Mouse (Mus musculus) thymus, postnatal 14 days (tissue): Measurements from ENCODE around the gene Palld.

Experiments used
- DNase-seq: peaks from one replicate; pipeline ENCODE4 v3.0.0; 2021

Gene Palld

DNA sequence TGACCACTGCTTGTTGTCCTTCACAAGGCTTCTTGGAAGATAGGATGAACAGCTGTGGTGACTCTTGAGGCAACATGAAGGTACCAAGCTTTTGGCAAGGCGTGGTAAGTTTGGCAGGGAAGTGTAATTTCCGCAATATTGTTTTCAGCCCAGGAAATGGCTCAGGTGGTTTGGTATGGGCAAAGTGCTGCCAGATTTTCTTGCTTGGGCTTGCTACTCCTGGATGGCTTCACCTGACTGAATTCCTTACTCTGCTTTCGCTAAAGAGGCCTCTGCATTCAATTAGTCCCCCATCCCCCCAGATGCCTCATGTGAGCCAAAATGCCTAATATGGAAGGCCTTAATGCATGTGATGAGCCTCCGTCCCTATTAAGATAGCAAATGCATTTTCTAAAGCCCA, 322.7 kb downstream of the Palld start:
- DNase-seq, result no peak

DNA sequence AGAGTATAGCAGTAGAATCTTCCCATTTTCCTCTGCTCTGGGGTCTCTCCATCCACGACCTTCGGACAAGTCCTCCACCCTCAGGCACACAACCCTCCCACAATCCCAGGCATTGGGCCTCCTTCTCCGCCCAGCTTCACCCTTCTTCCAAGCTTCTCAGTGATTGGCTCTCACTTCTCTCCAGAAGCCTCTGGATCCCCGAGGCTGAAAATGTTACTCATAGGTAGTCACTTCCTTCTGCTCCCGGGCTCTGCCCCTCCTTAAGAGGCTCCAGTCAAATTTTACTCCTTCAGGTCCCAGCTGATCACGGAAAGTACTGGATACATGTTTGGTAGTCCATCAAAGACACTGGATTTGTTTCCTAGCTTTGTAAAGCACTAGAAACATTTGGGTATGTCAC, 323.7 kb downstream of the Palld start:
- DNase-seq, result no peak

DNA sequence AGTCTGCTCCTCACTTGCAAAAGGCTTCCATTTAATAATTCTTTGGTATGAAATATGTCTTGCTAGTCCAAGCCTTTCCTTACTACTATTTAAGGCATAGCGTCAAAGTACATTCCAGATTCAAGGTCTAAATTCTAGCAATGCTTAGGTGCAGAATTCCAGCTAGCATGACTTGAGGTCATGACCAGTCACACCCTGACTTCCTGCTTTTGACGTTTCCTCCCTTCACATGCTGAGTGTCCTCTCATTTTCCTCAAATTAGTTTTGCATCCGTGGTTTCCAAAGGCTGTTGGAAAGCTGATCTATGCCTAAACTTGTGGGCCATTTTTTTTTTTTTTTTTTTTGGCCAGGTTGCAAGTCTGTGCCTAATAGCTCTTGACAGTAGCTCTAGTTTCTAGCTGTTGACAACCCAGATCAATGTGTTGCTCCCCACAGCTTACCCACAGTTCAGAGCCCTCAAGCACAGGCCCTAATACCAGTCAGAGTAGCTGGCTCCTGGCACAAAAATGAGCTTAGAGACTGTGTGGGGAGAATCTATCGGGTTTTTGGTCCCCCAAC, 327.3 kb downstream of the Palld start:
- no peak for DNase-seq

- no peak for DNase-seq
These were observed 328.0 kb downstream of the Palld start for GRCm38 (mm10) chr8:61574526-61574925.

DNA sequence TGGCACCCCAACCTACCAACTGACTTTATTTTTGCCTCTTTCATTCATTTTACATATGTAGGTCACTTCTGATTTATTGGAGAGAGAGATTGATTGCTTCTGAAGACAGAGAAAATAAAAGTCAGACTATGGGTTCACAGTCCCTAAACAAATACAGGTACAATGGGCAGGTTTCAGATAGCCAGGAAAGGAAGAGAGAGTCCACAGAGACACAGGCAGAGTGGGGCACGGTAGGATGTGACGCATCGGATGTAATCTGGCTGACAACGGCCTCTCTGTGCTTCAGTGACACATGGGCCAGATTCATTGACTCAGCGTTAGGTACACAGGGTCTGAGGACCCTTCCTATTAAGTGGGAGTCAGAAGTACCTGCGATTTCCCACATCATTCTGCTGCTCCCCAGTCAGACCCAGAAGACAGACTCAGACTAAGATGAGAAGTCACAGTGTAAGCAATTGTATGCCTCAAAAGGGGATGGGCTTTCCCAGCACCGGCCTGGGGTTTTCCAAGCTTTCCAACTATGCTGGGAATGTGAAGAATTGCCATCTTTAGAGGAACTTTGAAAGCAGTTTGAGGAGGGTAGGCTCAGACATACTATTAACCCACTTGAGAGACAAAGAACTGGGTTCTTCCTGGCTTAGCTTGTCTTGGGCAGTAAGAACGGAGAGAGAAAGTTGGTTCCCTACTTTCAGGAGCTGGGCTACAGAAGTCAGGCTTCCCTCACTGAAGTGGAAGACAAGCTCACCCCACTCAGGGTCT, 329.1 kb downstream of the Palld start:
- no peak for DNase-seq

DNA sequence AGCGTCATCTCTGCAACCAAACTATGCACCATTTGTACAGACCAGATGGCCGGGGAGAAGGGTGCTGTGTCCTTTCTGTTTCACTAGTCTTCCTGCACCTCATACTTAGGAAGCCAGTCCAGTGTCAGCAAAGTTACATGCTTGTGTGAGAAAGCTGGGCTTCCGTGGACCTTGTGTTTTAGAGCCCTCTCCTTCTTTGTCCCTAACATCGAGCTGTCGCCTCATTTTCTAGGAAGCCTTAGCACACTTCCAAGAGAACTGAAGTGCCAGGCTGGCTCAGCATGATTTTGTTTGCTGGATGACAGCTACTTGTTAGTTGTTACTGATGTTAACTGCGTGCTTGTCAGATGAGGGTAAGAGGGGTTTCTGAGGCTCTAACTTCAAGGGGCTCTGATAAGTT, 329.8 kb downstream of the Palld start:
- no peak for DNase-seq

DNA sequence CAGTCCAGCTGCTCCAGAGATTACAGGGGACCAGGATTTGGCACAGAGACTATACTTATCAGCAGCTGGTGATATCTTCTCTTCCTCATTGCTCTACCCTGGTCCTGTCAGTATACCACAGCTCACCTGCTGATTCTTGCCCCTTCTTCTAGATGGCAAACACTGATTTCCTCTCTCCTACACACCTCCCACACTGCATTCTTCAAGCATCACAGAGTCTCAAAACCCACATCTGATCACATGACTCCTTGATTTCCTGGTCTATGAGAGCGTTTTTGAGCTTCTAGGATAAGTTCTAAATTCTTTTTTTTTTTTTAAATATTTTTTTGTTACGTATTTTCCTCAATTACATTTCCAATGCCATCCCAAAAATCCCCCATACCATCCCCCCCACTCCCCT, 331.9 kb downstream of the Palld start:
- peak; percentile 14 for DNase-seq

GRCm38 (mm10) chr8:61569721-61570120, 332.8 kb downstream of the Palld start:
- no peak for DNase-seq

GRCm38 (mm10) chr8:61569211-61569610, 333.3 kb downstream of the Palld start:
- DNase-seq, result no peak

DNA sequence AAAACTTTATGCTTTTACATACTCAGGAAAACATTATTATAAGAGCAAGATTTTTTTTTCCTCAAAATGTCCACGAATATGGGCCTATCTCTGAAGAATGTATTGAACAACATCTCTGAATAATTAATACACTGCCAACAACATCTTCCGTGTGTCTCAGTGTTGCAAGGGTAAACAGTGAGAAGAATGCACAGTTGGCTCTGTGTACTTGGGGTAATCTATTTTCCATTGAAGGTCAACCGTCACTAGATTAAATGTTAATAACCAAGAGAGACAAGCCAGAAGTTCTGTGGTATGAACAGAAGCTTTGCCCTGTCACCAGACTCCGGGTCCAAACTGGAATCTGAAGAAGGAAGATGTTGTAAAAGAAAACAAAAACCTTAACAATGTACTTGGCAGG, 339.1 kb downstream of the Palld start:
- DNase-seq, result no peak

DNA sequence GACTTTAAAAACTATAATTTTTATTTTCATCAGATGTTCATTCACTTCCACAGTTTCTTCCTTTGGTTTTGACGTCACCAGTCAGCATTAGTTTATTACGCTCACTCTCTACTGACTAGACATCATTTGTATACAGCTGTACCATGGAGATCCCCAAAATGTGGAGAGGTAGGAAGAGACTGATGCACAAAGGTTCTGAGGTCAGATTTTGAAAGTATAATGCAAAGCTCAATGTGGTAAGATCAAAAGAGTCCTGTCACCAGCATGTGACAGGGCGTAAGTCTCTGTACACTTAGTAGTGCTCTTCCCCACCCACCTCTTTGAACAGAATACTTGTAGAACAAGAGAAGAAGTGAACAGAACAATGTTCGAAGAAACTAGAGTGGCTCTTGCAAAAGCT, 339.9 kb downstream of the Palld start:
- no peak for DNase-seq

DNA sequence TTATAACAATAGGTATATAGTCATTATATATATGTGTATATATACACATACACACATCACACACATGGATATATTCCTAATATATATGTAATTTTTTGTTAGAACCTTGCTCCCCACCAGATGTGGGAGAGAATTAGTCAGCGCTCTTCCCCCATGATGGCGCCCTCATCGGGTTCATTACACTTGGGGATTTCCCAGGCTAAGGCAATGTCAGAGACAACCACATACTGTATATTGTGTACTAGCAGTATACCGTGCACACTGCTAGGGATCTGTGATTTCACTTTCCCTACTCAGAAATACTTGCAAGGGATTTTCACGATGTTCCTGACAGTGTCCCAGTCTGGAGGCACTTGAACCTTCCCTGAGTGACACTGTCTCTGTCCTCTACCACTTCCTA, 341.3 kb downstream of the Palld start:
- no peak for DNase-seq

DNA sequence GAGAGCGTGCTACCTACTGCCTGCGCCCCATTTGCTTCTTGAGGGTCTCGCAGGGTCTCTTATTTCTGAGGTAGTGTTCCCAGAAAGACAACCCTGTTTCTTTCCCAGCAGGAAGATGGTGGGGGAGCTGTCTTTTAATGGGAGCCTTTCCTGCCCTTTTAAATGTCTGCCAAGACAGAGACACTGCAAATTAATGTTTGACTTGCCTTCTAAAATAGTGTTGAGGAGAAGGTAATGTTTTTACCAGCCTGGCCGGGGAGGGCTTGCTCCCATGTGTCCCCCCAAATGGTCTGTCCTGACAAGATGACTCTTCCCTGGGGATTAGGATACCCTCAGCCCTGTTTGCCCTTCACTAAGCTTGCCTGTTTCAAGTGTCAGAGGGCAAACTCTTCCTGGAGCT, 342.5 kb downstream of the Palld start:
- no peak for DNase-seq

DNA sequence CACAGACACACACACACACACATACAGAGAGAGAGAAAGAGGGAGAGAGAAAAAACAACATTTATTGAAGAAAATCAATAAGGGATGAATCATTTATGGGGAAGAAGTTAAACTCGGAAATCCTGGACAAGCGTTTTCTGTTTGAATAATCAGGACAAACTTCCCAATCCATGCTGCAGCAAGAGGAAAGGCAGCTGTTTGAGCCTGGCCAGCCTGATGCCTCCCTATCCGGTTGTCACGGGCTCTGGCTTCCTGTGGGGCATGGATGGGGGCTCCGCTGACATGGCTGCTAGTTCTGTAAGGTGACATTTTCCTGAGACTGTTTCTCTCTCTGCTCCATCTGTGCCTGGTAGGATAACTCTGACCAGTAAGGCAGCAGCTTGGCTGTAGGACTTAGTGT, 343.0 kb downstream of the Palld start:
- DNase-seq, result no peak

GRCm38 (mm10) chr8:61558051-61558846, 344.2 kb downstream of the Palld start:
- no peak for DNase-seq

GRCm38 (mm10) chr8:61557036-61557435, 345.5 kb downstream of the Palld start:
- DNase-seq, result no peak

DNA sequence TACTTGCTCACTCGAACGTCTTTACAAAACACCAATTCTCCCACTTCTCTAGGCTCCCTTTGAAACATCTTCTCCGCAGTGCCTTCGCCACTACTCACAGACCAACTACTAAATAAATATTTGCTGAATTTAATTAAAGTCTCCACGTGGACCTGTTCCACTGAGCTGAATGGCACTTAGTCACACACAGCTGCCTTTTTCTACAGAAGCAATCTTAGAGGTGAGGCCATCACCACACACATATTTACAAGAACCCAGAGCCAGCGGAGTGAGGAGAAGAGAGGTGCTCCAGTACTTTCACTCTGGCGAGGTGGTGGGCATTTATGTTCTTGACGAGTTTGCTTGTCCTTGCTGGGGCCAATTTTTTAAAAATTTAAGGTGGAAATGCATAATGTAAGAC, 346.3 kb downstream of the Palld start:
- no peak for DNase-seq

DNA sequence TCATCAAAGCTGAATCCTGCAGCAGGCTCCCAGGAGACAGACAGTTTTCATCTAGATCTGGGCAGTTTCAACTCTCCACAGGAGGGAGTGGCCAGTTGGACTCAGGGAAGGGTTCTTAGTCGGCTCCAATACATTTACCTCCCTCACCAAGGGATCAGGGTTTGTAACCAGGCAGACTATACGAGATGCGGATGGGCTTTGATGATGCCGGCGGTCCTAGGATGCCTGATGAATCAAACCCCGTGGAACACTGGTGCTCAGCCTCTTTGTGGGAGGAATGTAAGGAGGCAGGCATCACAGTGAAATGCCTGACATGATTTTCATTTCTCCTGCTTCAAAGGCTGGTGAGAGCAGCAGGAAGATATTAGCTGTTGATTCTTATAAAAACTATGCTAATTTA, 347.1 kb downstream of the Palld start:
- DNase-seq, result no peak

GRCm38 (mm10) chr8:61552755-61553402, 349.6 kb downstream of the Palld start:
- DNase-seq, result no peak

- no peak for DNase-seq
These were observed 350.3 kb downstream of the Palld start for GRCm38 (mm10) chr8:61552221-61552620.

GRCm38 (mm10) chr8:61550006-61550748, 352.3 kb downstream of the Palld start:
- DNase-seq, result peak; percentile 28

DNA sequence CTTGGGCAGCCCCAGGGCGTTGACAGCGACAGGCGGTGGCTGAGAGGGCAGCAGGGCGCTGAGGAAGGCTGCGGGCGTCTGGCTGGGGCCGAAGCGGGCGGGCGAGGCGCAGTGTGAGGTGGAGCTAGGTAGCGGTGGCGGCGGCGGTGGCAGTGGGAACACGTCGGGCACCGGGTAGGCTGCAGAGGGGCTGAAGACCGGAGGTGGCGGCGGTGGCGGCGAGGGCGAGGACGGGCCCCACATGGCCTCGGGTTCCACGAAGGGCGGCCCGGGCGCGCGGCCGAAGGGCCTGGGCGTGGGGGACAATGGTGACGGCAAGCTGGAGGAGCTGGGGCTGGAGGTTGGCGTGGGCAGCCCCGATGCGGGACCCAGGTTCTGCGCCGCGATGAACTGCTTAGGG, 352.9 kb downstream of the Palld start:
- no peak for DNase-seq
